Mouse (Mus musculus) lung, postnatal 0 days (tissue): ENCODE measurements at regions not wholly inside any gene's neighbourhood (a gene's known extent, or its start where the extent isn't known, plus 50 kb on each side); places are given as distances from the start of the nearest gene placed in this dataset.

ENCODE experiments used
- ATAC-seq: fragments of 200-750 bp; cut with Nextera tagmentation; 2 replicates; pipeline ENCODE4 v1.8.0; 2017; ENCODE audit warnings: moderate library complexity
- DNase-seq: peaks from one replicate; pipeline ENCODE4 v3.0.0-alpha.2; 2016; ENCODE audit warnings: low spot score
- H3K27ac ChIP-seq: fragments of 300-500 bp; sonication (generic); 2 replicates; pipeline ENCODE4 v1.5.1; 2014; ENCODE audit warnings: antibody characterized with exemption, mild to moderate bottlenecking, low read length, mixed read lengths
- H3K27me3 ChIP-seq: fragments of 300-500 bp; sonication (generic); replicated peaks from 2 replicates; pipeline ENCODE4 v1.6.1; 2014; ENCODE audit warnings: low read length, mixed read lengths; ENCODE audit not compliant: insufficient read depth
- H3K36me3 ChIP-seq: fragments of 300-500 bp; sonication (generic); 2 replicates; pipeline ENCODE4 v1.6.1; 2014; ENCODE audit warnings: low read length, mixed read lengths; ENCODE audit not compliant: insufficient read depth
- H3K4me1 ChIP-seq: fragments of 300-500 bp; sonication (generic); 2 replicates; pipeline ENCODE4 v1.6.1; 2014; ENCODE audit warnings: antibody characterized with exemption, low read depth, low read length, mixed read lengths; ENCODE audit not compliant: insufficient read depth
- H3K4me2 ChIP-seq: fragments of 300-500 bp; sonication (generic); replicated peaks from 2 replicates; pipeline ENCODE4 v1.6.1; 2014; ENCODE audit warnings: low read depth, mild to moderate bottlenecking, low read length, moderate library complexity, mixed read lengths
- H3K4me3 ChIP-seq: fragments of 300-500 bp; sonication (generic); 2 replicates; pipeline ENCODE4 v1.5.1; 2014; ENCODE audit warnings: low read depth, low read length
- H3K9ac ChIP-seq: fragments of 300-500 bp; sonication (generic); replicated peaks from 2 replicates; pipeline ENCODE4 v1.6.1; 2014; ENCODE audit warnings: low read depth, mild to moderate bottlenecking
- H3K9me3 ChIP-seq: fragments of 300-500 bp; sonication (generic); 2 replicates; pipeline ENCODE4 v1.6.1; 2016; ENCODE audit warnings: low read length, mixed read lengths
- CTCF ChIP-seq: IDR thresholded peaks from 2 replicates; pipeline ENCODE4 v1.5.1; 2016; ENCODE audit warnings: antibody characterized with exemption, mild to moderate bottlenecking
- EP300 ChIP-seq: IDR thresholded peaks from 2 replicates; pipeline ENCODE4 v1.6.1; 2016; ENCODE audit warnings: antibody characterized with exemption, mild to moderate bottlenecking, control low read depth
- WGBS: fragments of 180-500 bp; shearing (Covaris S2); extraction: QIAGEN DNeasy Blood & Tissue Kit; methylation state at CpG from one replicate; pipeline ENCODE4 v1.1.7; 2014; 5-methylcytosine and 5-hydroxymethylcytosine counted together

- no peaks in the 10 kb centered on the region for H3K27me3 ChIP-seq
- 21% methylated on average over 4 of the region's 4 CpGs for WGBS
- no peak overlapping the region for H3K4me2 ChIP-seq
- H3K9me3 ChIP-seq, result no peaks in the 10 kb centered on the region
- TF ChIP-seq EP300, result no peak
- peak; percentile 76 for TF ChIP-seq CTCF
- H3K4me3 ChIP-seq, result no peak overlapping the region
- ATAC-seq (no peak), DNase-seq (peak; percentile 74)
- no peak overlapping the region for H3K27ac ChIP-seq
- no peak overlapping the region for H3K9ac ChIP-seq
- H3K36me3 ChIP-seq, result no peaks in the 10 kb centered on the region
- no peaks in the 10 kb centered on the region for H3K4me1 ChIP-seq
Observed at GRCm38 (mm10) chr6:36249047-36249446, 138.8 kb upstream of the Chrm2 start.

DNA sequence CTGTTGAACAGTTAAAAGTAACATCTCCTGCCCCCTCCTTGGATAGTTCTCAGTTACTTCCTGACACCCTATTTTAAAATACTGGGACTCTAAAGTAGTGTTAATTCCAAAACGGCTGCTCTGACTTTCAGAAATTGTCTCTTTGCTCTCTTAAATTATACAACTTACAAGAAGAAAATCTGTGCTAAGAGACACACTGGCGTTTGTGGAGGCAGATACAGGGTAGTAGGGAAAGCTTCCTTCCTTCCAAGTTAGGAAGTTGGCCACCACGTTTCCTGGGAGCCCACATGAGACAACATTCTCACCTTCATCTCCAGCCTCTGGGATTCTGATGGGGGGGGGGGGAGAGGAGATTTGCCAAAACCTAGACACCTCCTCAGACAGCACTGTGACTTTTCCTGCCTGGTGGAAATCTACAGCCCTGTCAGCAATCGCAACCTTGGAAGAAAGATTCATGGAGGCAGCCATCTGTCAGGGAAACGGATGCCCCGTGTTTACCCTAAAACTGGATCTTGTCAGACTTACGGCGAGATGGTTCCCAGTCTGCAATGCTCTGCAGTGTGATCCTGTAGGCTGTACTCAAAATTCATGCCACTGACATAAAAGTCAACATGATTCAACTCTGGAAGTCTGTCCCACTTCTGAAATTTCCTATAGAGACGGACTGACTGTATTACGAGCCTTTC lies 121.0 kb upstream of the Chrm2 start:
- Histone ChIP-seq H3K4me2 (no peak overlapping the region), H3K9ac (no peak overlapping the region), H3K27ac (no peak overlapping the region), H3K4me3 (no peak overlapping the region), H3K36me3 (no peaks in the 10 kb centered on the region), H3K4me1 (no peaks in the 10 kb centered on the region), H3K9me3 (no peaks in the 10 kb centered on the region), H3K27me3 (no peaks in the 10 kb centered on the region)
- no peak for ATAC-seq
- TF ChIP-seq EP300, result no peak
- TF ChIP-seq CTCF, result no peak
- DNase-seq, result no peak
- 69% methylated on average over 10 of the region's 10 CpGs for WGBS

GRCm38 (mm10) chr6:36286664-36287063 lies 101.2 kb upstream of the Chrm2 start:
- H3K36me3 ChIP-seq, result no peaks in the 10 kb centered on the region
- ATAC-seq, result no peak
- no peaks in the 10 kb centered on the region for H3K4me1 ChIP-seq
- no peak overlapping the region for H3K4me3 ChIP-seq
- no peak for TF ChIP-seq EP300
- TF ChIP-seq CTCF, result no peak
- no peaks in the 10 kb centered on the region for H3K9me3 ChIP-seq
- H3K27me3 ChIP-seq, result no peaks in the 10 kb centered on the region
- H3K9ac ChIP-seq, result no peak overlapping the region
- no peak overlapping the region for H3K4me2 ChIP-seq
- H3K27ac ChIP-seq, result no peak overlapping the region
- DNase-seq, result no peak
- WGBS, result 77% methylated on average over 10 of the region's 10 CpGs

- H3K4me1 ChIP-seq, result no peaks in the 10 kb centered on the region
- no peak overlapping the region for H3K9ac ChIP-seq
- H3K27ac ChIP-seq, result no peak overlapping the region
- ATAC-seq (no peak), DNase-seq (no peak)
- TF ChIP-seq EP300 (no peak), CTCF (no peak)
- H3K36me3 ChIP-seq, result no peaks in the 10 kb centered on the region
- no peak overlapping the region for H3K4me3 ChIP-seq
- H3K4me2 ChIP-seq, result no peak overlapping the region
- H3K9me3 ChIP-seq, result no peaks in the 10 kb centered on the region
- H3K27me3 ChIP-seq, result no peaks in the 10 kb centered on the region
- WGBS, result 47% methylated on average over 1 of the region's 1 CpGs
Observed at GRCm38 (mm10) chr6:36313586-36313985, 74.3 kb upstream of the Chrm2 start.
